Mouse (Mus musculus) erythroblast, embryonic 14.5 days (primary cell): ENCODE measurements around the gene Sumf1. TPM values are rescaled to one million over a fixed set of nuclear protein-coding genes. Genes with fewer than 3 reads are reported as not detected.

ENCODE experiments used
- H3K27me3 ChIP-seq: 2 replicates; pipeline ENCODE4 v1.6.1; 2012; ENCODE audit warnings: inconsistent platforms; ENCODE audit not compliant: control insufficient read depth
- H3K36me3 ChIP-seq: 2 replicates; pipeline ENCODE4 v1.6.1; 2012; ENCODE audit warnings: mild to moderate bottlenecking, inconsistent platforms; ENCODE audit not compliant: control insufficient read depth
- H3K4me1 ChIP-seq: 2 replicates; pipeline ENCODE4 v1.6.1; 2012; ENCODE audit warnings: inconsistent platforms; ENCODE audit not compliant: control insufficient read depth
- H3K4me3 ChIP-seq: replicated peaks from 2 replicates; pipeline ENCODE3; 2012; ENCODE audit warnings: moderate library complexity, mild to moderate bottlenecking, inconsistent platforms
- H3K9me3 ChIP-seq: 2 replicates; pipeline ENCODE4 v1.6.1; 2012; ENCODE audit warnings: low read length, inconsistent platforms, mixed read lengths; ENCODE audit not compliant: control insufficient read depth
- GATA1 ChIP-seq: IDR thresholded peaks from 2 replicates; pipeline ENCODE4 v1.6.1; 2012; ENCODE audit warnings: low read length, inconsistent platforms, mixed read lengths
- TAL1 ChIP-seq: IDR thresholded peaks from 3 replicates; pipeline ENCODE4 v1.6.1; 2012; ENCODE audit warnings: low read length, inconsistent platforms, mixed read lengths
- polyA plus RNA-seq: library from polyadenylated mRNA; stranded (reverse); fragments of >175 nt; gene quantifications from 2 replicates; pipeline ENCODE4 v1.2.3, GENCODE M21; 2012

Sumf1 gene
- polyA plus RNA-seq, 1 experiment: 1.5 TPM

GRCm38 (mm10) chr6:108225027-108225426 is 39.6 kb upstream of the Sumf1 start:
- TF ChIP-seq TAL1 (no peak), GATA1 (no peak)
- H3K36me3 ChIP-seq: no peaks in the 10 kb centered on the region
- no peak overlapping the region for H3K4me3 ChIP-seq
- no peaks in the 10 kb centered on the region for H3K27me3 ChIP-seq
- H3K4me1 ChIP-seq: no peaks in the 10 kb centered on the region
- H3K9me3 ChIP-seq: no peaks in the 10 kb centered on the region

- Histone ChIP-seq H3K27me3 (no peaks in the 10 kb centered on the region), H3K9me3 (no peaks in the 10 kb centered on the region), H3K4me3 (no peak overlapping the region), H3K4me1 (no peaks in the 10 kb centered on the region), H3K36me3 (no peaks in the 10 kb centered on the region)
- TF ChIP-seq GATA1 (no peak), TAL1 (no peak)
Observed at GRCm38 (mm10) chr6:108224361-108224760, 39.0 kb upstream of the Sumf1 start.

GRCm38 (mm10) chr6:108222875-108223274 is 37.5 kb upstream of the Sumf1 start:
- Histone ChIP-seq H3K4me3 (no peak overlapping the region), H3K4me1 (no peaks in the 10 kb centered on the region), H3K9me3 (no peaks in the 10 kb centered on the region), H3K27me3 (no peaks in the 10 kb centered on the region), H3K36me3 (no peaks in the 10 kb centered on the region)
- TF ChIP-seq GATA1 (no peak), TAL1 (no peak)

GRCm38 (mm10) chr6:108222435-108222834 is 37.1 kb upstream of the Sumf1 start:
- H3K4me3 ChIP-seq: no peak overlapping the region
- no peaks in the 10 kb centered on the region for H3K36me3 ChIP-seq
- H3K9me3 ChIP-seq: no peaks in the 10 kb centered on the region
- no peak for TF ChIP-seq TAL1
- no peak for TF ChIP-seq GATA1
- no peaks in the 10 kb centered on the region for H3K4me1 ChIP-seq
- H3K27me3 ChIP-seq: no peaks in the 10 kb centered on the region

GRCm38 (mm10) chr6:108217987-108218386 is 32.6 kb upstream of the Sumf1 start:
- H3K27me3 ChIP-seq: no peaks in the 10 kb centered on the region
- H3K4me1 ChIP-seq: peaks cover 16% of the 10 kb centered on the region
- TF ChIP-seq GATA1: no peak
- TF ChIP-seq TAL1: no peak
- no peak overlapping the region for H3K4me3 ChIP-seq
- H3K9me3 ChIP-seq: no peaks in the 10 kb centered on the region
- H3K36me3 ChIP-seq: no peaks in the 10 kb centered on the region

GRCm38 (mm10) chr6:108216832-108217231 is 31.4 kb upstream of the Sumf1 start:
- H3K4me3 ChIP-seq: no peak overlapping the region
- peaks cover 27% of the 10 kb centered on the region for H3K4me1 ChIP-seq
- H3K36me3 ChIP-seq: no peaks in the 10 kb centered on the region
- no peaks in the 10 kb centered on the region for H3K9me3 ChIP-seq
- no peaks in the 10 kb centered on the region for H3K27me3 ChIP-seq
- no peak for TF ChIP-seq TAL1
- TF ChIP-seq GATA1: no peak

- no peaks in the 10 kb centered on the region for H3K9me3 ChIP-seq
- no peak for TF ChIP-seq GATA1
- no peak for TF ChIP-seq TAL1
- no peaks in the 10 kb centered on the region for H3K27me3 ChIP-seq
- H3K4me3 ChIP-seq: no peak overlapping the region
- H3K36me3 ChIP-seq: no peaks in the 10 kb centered on the region
- peaks cover 33% of the 10 kb centered on the region for H3K4me1 ChIP-seq
Observed at GRCm38 (mm10) chr6:108216091-108216490, 30.7 kb upstream of the Sumf1 start.

- Histone ChIP-seq H3K27me3 (no peaks in the 10 kb centered on the region), H3K36me3 (no peaks in the 10 kb centered on the region), H3K9me3 (no peaks in the 10 kb centered on the region), H3K4me1 (peaks cover 37% of the 10 kb centered on the region), H3K4me3 (peak overlapping the region; percentile 86)
- TF ChIP-seq TAL1 (no peak), GATA1 (no peak)
Observed at GRCm38 (mm10) chr6:108214294-108214925, 29.0 kb upstream of the Sumf1 start.

GRCm38 (mm10) chr6:108213481-108214293 is 28.3 kb upstream of the Sumf1 start:
- no peaks in the 10 kb centered on the region for H3K9me3 ChIP-seq
- H3K36me3 ChIP-seq: no peaks in the 10 kb centered on the region
- peaks cover 37% of the 10 kb centered on the region for H3K4me1 ChIP-seq
- H3K27me3 ChIP-seq: no peaks in the 10 kb centered on the region
- no peak for TF ChIP-seq GATA1
- no peak for TF ChIP-seq TAL1
- H3K4me3 ChIP-seq: peak overlapping the region; percentile 86
